Mouse (Mus musculus): Measurements from ENCODE around the gene Serpina3m.

DNA sequence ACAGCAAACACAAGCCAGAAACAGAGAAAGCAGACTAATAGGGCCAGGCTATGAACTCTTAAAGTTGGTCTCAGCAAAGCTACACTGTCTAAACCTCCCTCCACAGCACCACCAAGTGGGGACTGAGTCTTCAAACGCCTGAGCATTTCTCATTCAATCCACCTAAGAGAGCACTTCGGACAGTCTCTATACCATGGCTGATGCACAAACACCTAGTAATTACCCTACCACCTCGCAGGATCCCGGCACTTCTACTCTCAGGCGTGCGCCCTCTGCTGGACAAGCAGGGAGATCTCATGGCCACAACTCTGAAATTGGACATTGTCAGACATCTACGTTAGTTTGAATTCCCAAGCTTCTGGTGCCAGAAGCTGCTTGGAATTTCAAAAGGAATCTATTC lies 88.6 kb downstream of the Serpina3m start:
- TF ChIP-seq POLR2A (IDR thresholded peaks at IDR 0.05; ENCODE audit: borderline replicate concordance, control insufficient read depth, low read depth, low read length), result no peak
- peak; percentile 82 for TF ChIP-seq CTCF (IDR thresholded peaks at IDR 0.05; ENCODE audit: control insufficient read depth, insufficient read depth, low read length)
